Mouse (Mus musculus) spleen, adult 2 months (tissue): ENCODE data around the gene Pla1a.

Experiments
- CTCF ChIP-seq: fragments of 200-500 bp; IDR thresholded peaks from 2 replicates; pipeline ENCODE4 v1.5.1; 2011; ENCODE audit warnings: mild to moderate bottlenecking, inconsistent platforms; ENCODE audit not compliant: insufficient read depth, insufficient read length, insufficient replicate concordance; ENCODE audit errors: extremely low read depth
- POLR2A ChIP-seq: fragments of 200-500 bp; IDR thresholded peaks from 2 replicates; pipeline ENCODE4 v1.6.1; 2011; ENCODE audit warnings: low read depth, low read length, inconsistent platforms

DNA sequence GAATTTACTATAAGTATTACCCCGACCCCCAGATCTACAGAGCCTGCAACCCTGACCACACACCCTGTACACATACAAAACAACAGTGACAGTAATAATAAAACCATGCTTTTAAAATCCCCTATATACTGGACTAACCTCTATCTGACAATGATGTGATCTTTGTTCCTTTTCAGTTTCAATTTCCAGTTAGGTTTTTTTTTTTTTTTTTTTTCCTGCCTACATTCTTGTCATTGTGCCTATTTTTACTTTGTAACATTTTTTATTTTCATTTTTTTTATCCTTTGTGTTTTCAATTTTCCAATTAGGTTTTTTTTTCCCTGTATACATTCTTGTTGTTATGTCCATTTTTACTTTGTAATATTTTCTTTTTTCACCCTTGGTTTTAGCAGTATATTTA, 7.1 kb downstream of the Pla1a start:
- TF ChIP-seq CTCF (no peak), POLR2A (no peak)
